Mouse (Mus musculus) neural tube, embryonic 11.5 days (tissue): ENCODE results near the gene Cacfd1. TPM values are rescaled to one million over a fixed set of nuclear protein-coding genes. Genes with fewer than 3 reads are reported as not detected.

ENCODE experiments used
- ATAC-seq: fragments of 200-750 bp; cut with Nextera tagmentation; 2 replicates; pipeline ENCODE4 v1.8.0; 2017; ENCODE audit warnings: moderate number of reproducible peaks, mild to moderate bottlenecking, moderate TSS enrichment, moderate library complexity; ENCODE audit not compliant: insufficient read depth, low FRiP score, low TSS enrichment
- DNase-seq: peaks from one replicate; pipeline ENCODE4 v3.0.0-alpha.2; 2015; ENCODE audit warnings: low spot score
- H3K27ac ChIP-seq: fragments of 300-500 bp; sonication (generic); 2 replicates; pipeline ENCODE4 v1.5.1; 2014; ENCODE audit warnings: low read depth, mild to moderate bottlenecking, low read length
- H3K27me3 ChIP-seq: fragments of 300-500 bp; sonication (generic); 2 replicates; pipeline ENCODE4 v1.6.1; 2014; ENCODE audit warnings: mild to moderate bottlenecking, low read length, mixed read lengths; ENCODE audit not compliant: control insufficient read depth, insufficient read depth
- H3K36me3 ChIP-seq: fragments of 300-500 bp; sonication (generic); 2 replicates; pipeline ENCODE4 v1.6.1; 2014; ENCODE audit warnings: mild to moderate bottlenecking, low read length, moderate library complexity, mixed read lengths; ENCODE audit not compliant: control insufficient read depth, insufficient read depth
- H3K4me1 ChIP-seq: fragments of 300-500 bp; sonication (generic); 2 replicates; pipeline ENCODE4 v1.6.1; 2014; ENCODE audit warnings: low read length, mixed read lengths; ENCODE audit not compliant: control insufficient read depth, insufficient read depth
- H3K4me2 ChIP-seq: fragments of 300-500 bp; sonication (generic); 2 replicates; pipeline ENCODE4 v1.6.1; 2014; ENCODE audit warnings: low read depth, mild to moderate bottlenecking, moderate library complexity
- H3K4me3 ChIP-seq: fragments of 300-500 bp; sonication (generic); 2 replicates; pipeline ENCODE4 v1.5.1; 2014; ENCODE audit warnings: low read depth, low read length
- H3K9ac ChIP-seq: fragments of 300-500 bp; sonication (generic); 2 replicates; pipeline ENCODE4 v1.6.1; 2014; ENCODE audit warnings: mild to moderate bottlenecking, low read length
- H3K9me3 ChIP-seq: fragments of 300-500 bp; sonication (generic); 2 replicates; pipeline ENCODE4 v1.6.1; 2016; ENCODE audit warnings: low read length; ENCODE audit not compliant: control insufficient read depth
- WGBS: fragments of 180-500 bp; shearing (Covaris S2); extraction: QIAGEN DNeasy Blood & Tissue Kit; methylation state at CpG from one replicate; pipeline ENCODE4 v1.1.7; 2014; 5-methylcytosine and 5-hydroxymethylcytosine counted together
- polyA plus RNA-seq: library from polyadenylated mRNA; unstranded; fragments of >200 nt; fragmentation: Nextera tagmentation; extraction: Ambion mirVana; gene quantifications from 2 replicates; pipeline ENCODE4 v1.2.1, GENCODE M21; 2014

Gene Cacfd1
- polyA plus RNA-seq, 1 experiment from 2014 or later, result 121 TPM

DNA sequence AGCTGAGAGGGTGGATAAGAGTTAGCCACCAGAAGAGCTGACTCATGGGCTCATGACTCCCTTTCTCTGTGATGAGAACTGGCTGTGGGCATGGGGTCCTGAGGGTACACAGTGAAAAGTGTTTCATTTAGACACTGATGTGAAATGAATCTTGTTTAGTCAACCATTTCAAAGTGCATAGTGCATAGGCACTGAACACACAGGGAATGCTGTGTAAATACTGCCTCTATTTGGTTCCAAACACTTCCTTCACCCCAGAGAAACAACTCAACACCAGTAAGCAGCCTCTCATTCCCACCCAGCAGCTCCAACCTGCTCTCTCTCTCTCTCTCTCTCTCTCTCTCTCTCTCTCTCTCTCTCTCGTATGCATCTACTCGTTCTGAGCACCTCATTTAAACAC lies 25.5 kb upstream of the Cacfd1 start:
- DNase-seq, result no peak
- Histone ChIP-seq H3K4me3 (no peak overlapping the region), H3K9ac (no peak overlapping the region), H3K9me3 (no peaks in the 10 kb centered on the region), H3K4me2 (no peak overlapping the region), H3K27ac (no peak overlapping the region), H3K27me3 (no peaks in the 10 kb centered on the region), H3K36me3 (no peaks in the 10 kb centered on the region), H3K4me1 (no peaks in the 10 kb centered on the region)
- 74% methylated on average over 2 of the region's 2 CpGs for WGBS
- no peak for ATAC-seq

DNA sequence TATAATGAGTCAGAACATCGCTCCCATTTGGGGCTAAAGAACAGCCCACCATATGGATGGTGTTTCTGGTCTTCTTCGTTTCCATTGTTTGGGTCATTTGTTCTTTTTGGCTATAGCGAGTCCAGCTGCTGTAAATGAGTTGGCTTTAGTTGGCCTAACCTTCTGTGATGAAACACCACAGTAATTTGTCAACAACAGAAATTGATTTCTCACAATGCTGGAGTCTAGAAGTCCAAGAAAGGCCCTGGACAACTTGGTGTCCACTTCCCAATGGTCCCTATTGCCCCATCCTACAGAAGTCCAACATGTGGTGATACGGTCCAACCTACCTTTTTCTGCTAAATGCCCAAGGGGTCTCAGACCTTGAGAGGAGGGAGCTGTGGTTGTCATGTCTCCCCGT lies 25.1 kb upstream of the Cacfd1 start:
- no peak overlapping the region for H3K27ac ChIP-seq
- H3K9ac ChIP-seq, result no peak overlapping the region
- no peak overlapping the region for H3K4me3 ChIP-seq
- H3K36me3 ChIP-seq, result no peaks in the 10 kb centered on the region
- H3K9me3 ChIP-seq, result no peaks in the 10 kb centered on the region
- ATAC-seq (no peak), DNase-seq (no peak)
- no peaks in the 10 kb centered on the region for H3K27me3 ChIP-seq
- 85% methylated on average over 5 of the region's 5 CpGs for WGBS
- H3K4me2 ChIP-seq, result no peak overlapping the region
- no peaks in the 10 kb centered on the region for H3K4me1 ChIP-seq

DNA sequence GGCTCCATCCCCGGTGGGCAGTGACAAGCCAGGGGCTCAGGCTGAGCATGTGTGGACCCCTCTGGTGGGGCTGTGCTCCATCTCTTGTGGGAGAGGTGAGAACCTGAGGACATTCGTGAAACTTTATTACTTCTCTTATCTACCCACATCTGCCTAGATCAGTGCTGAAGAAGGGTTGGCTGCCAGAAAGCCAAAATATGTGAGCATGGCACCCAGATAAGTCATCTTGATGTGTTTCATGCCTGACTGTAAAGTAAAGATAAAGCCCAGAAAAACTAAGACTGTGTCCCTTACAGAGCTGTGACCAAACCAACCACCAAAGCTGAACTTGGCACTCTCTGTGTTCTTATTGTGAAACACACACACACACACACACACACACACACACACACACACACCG lies 15.8 kb upstream of the Cacfd1 start:
- no peaks in the 10 kb centered on the region for H3K27me3 ChIP-seq
- H3K4me3 ChIP-seq, result no peak overlapping the region
- no peak for DNase-seq
- no peak for ATAC-seq
- H3K4me2 ChIP-seq, result no peak overlapping the region
- WGBS, result 84% methylated on average over 3 of the region's 3 CpGs
- no peak overlapping the region for H3K9ac ChIP-seq
- H3K27ac ChIP-seq, result no peak overlapping the region
- no peaks in the 10 kb centered on the region for H3K36me3 ChIP-seq
- H3K9me3 ChIP-seq, result no peaks in the 10 kb centered on the region
- H3K4me1 ChIP-seq, result no peaks in the 10 kb centered on the region

DNA sequence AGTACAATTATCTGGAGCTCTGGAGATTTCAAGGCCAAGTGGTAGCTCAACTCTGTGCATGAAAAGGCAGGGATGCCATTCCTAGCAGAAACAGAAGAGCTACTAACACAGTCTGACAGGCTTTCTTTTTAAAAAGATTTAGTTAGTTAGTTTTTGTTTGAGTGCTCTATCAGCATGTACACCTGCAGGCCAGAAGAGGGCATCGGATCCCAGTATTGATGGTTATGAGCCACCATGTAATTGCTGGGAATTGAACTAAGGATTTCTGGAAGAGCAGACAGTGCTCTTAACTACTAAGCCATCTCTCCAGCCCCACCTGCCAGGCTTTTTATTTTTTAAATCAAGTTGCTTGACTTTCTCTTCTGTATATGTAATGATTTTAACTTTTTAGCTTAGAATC lies 12.2 kb upstream of the Cacfd1 start:
- no peak overlapping the region for H3K27ac ChIP-seq
- no peak overlapping the region for H3K4me2 ChIP-seq
- H3K4me3 ChIP-seq, result no peak overlapping the region
- no peak for DNase-seq
- H3K9ac ChIP-seq, result no peak overlapping the region
- ATAC-seq, result no peak
- 91% methylated on average over 1 of the region's 1 CpGs for WGBS
- H3K9me3 ChIP-seq, result no peaks in the 10 kb centered on the region
- H3K36me3 ChIP-seq, result no peaks in the 10 kb centered on the region
- H3K4me1 ChIP-seq, result no peaks in the 10 kb centered on the region
- no peaks in the 10 kb centered on the region for H3K27me3 ChIP-seq

DNA sequence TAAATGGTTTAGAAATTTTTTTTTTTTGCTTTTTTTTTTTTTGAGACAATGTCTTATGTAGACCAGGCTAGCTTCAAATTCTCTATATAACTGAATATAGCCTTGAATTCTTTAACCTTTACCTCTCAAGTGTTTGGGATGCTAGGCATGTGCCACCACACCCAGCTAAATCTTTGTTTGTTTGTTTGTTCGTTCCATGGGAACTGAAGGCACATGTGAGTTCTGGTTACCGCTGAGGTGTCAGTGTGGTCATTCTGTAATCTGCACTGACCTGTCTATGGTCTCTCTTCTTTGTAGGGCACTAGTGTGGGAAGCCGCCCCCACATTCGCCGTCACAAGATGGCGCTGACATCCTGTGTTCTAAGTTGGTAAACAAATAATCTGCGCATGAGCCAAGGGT lies 11.7 kb upstream of the Cacfd1 start:
- H3K9ac ChIP-seq, result no peak overlapping the region
- H3K9me3 ChIP-seq, result no peaks in the 10 kb centered on the region
- no peaks in the 10 kb centered on the region for H3K36me3 ChIP-seq
- no peaks in the 10 kb centered on the region for H3K27me3 ChIP-seq
- H3K4me2 ChIP-seq, result no peak overlapping the region
- ATAC-seq, result no peak
- H3K4me1 ChIP-seq, result no peaks in the 10 kb centered on the region
- no peak for DNase-seq
- no peak overlapping the region for H3K27ac ChIP-seq
- 96% methylated on average over 6 of the region's 7 CpGs for WGBS
- no peak overlapping the region for H3K4me3 ChIP-seq

DNA sequence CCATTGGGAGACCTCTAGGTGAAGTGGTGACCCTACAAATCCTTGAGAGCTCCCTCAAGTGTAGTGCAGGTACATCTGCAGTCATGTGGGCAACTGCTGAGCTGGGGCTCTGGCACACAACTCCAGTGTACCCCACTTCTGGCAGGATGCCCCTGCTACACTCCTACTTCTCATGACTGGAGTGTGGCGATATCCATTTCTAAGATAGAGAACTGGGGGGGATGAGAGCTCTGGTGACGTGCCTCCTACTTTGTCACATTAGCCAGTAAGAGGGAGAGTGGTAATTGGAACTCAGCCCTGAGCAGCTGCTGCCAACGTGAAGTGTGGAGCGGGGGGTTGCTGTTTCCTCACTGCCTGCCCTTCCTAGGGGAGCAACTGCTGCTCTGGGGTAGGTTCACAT lies 3.5 kb upstream of the Cacfd1 start:
- Histone ChIP-seq H3K27ac (no peak overlapping the region), H3K9ac (no peak overlapping the region), H3K4me3 (no peak overlapping the region), H3K4me1 (peaks cover 13% of the 10 kb centered on the region), H3K27me3 (no peaks in the 10 kb centered on the region), H3K36me3 (no peaks in the 10 kb centered on the region), H3K4me2 (no peak overlapping the region), H3K9me3 (no peaks in the 10 kb centered on the region)
- WGBS, result 71% methylated on average over 4 of the region's 4 CpGs
- DNase-seq, result no peak
- no peak for ATAC-seq

DNA sequence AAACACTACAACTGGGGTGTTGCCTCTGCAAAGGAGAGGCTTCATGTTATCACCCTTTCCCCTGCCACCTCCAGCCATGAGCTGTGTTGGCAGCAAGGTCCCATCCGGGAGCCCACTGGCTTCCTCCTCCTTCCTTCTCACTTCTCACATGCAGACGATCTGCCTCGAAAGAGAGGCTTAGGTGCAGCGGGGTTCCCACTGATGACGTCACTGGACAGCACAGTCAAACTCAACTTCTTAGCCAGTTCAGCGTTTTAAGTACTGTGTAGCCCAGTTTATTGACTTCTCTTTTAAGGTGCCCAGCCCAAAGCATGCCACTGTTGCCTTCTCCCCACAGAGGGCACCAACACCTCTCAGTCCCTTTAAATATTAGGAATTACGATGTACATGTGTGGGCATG lies 2.0 kb upstream of the Cacfd1 start:
- peaks cover 13% of the 10 kb centered on the region for H3K4me1 ChIP-seq
- 73% methylated on average over 7 of the region's 7 CpGs for WGBS
- H3K9me3 ChIP-seq, result no peaks in the 10 kb centered on the region
- ATAC-seq, result no peak
- H3K9ac ChIP-seq, result no peak overlapping the region
- no peak overlapping the region for H3K4me2 ChIP-seq
- no peaks in the 10 kb centered on the region for H3K27me3 ChIP-seq
- no peak for DNase-seq
- no peak overlapping the region for H3K27ac ChIP-seq
- H3K36me3 ChIP-seq, result no peaks in the 10 kb centered on the region
- H3K4me3 ChIP-seq, result no peak overlapping the region

DNA sequence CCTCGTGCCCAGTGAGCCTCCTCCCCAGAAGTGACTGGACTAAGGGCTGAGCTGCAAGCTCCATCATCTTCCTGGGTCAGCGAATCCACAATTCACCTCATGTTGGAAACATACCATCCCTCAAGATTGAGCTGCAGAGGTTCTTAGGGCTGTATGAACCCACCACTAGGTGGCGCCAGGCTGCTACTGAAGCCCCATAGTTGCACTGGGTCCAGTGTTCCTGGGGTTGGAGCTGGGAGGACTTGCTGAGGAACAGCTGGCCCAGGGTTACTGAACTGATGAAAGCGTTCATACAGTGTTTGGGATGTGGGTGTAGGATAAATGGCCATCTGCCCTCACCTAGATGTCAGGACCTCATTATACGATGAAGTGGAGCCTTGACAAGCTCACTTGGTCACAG lies 8.1 kb downstream of the Cacfd1 start:
- Histone ChIP-seq H3K36me3 (peaks cover 21% of the 10 kb centered on the region), H3K4me2 (no peak overlapping the region), H3K27ac (no peak overlapping the region), H3K4me3 (no peak overlapping the region), H3K4me1 (no peaks in the 10 kb centered on the region), H3K9ac (no peak overlapping the region), H3K27me3 (no peaks in the 10 kb centered on the region), H3K9me3 (no peaks in the 10 kb centered on the region)
- DNase-seq, result peak; percentile 77
- 59% methylated on average over 5 of the region's 5 CpGs for WGBS
- ATAC-seq, result peak; percentile 31; the same call in 1 of the 2 replicates

DNA sequence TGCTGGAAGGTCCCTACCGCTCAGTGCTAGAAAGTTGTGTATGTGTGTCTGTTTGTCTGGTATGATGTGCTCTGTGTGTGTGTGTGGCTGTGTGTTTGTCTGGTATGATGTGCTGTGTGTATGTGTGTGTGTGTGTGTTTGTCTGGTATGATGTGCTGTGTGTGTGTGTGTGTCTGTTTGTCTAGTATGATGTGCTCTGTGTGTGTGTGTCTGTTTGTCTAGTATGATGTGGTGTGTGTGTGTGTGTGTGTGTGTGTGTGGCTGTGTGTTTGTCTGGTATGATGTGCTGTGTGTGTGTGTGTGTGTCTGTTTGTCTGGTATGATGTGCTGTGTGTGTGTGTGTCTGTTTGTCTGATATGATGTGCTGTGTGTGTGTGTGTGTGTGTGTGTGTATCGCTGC lies 9.8 kb downstream of the Cacfd1 start:
- 97% methylated on average over 2 of the region's 2 CpGs for WGBS
- ATAC-seq, result no peak
- H3K9me3 ChIP-seq, result no peaks in the 10 kb centered on the region
- no peaks in the 10 kb centered on the region for H3K27me3 ChIP-seq
- no peak overlapping the region for H3K27ac ChIP-seq
- no peak overlapping the region for H3K4me2 ChIP-seq
- H3K9ac ChIP-seq, result no peak overlapping the region
- peaks cover 19% of the 10 kb centered on the region for H3K36me3 ChIP-seq
- no peaks in the 10 kb centered on the region for H3K4me1 ChIP-seq
- no peak for DNase-seq
- no peak overlapping the region for H3K4me3 ChIP-seq
